Mouse (Mus musculus) liver, embryonic 12.5 days (tissue): ENCODE measurements around the gene Gm609. TPM values are rescaled to one million over a fixed set of nuclear protein-coding genes. Genes with fewer than 3 reads are reported as not detected.
"Not testable (repeated sequence)": the region's sequence is repeated elsewhere in the genome, so short reads cannot be mapped to it uniquely, and the experiment has no call there.

Experiments
- ATAC-seq: fragments of 200-750 bp; cut with Nextera tagmentation; 2 replicates; pipeline ENCODE4 v1.8.0; 2017; ENCODE audit warnings: moderate number of reproducible peaks, mild to moderate bottlenecking, moderate library complexity
- H3K27ac ChIP-seq: fragments of 300-500 bp; sonication (generic); 2 replicates; pipeline ENCODE4 v1.5.1; 2016; ENCODE audit warnings: mild to moderate bottlenecking
- H3K27me3 ChIP-seq: fragments of 300-500 bp; sonication (generic); replicated peaks from 2 replicates; pipeline ENCODE4 v1.6.1; 2016; ENCODE audit warnings: mild to moderate bottlenecking, moderate library complexity
- H3K36me3 ChIP-seq: fragments of 300-500 bp; sonication (generic); 2 replicates; pipeline ENCODE4 v1.6.1; 2016; ENCODE audit warnings: mild to moderate bottlenecking, moderate library complexity
- H3K4me1 ChIP-seq: fragments of 300-500 bp; sonication (generic); 2 replicates; pipeline ENCODE4 v1.6.1; 2016
- H3K4me2 ChIP-seq: fragments of 300-500 bp; sonication (generic); 2 replicates; pipeline ENCODE4 v1.6.1; 2016; ENCODE audit warnings: mild to moderate bottlenecking, moderate library complexity
- H3K4me3 ChIP-seq: fragments of 300-500 bp; sonication (generic); 2 replicates; pipeline ENCODE4 v1.5.1; 2016; ENCODE audit warnings: mild to moderate bottlenecking, moderate library complexity
- H3K9ac ChIP-seq: fragments of 300-500 bp; sonication (generic); 2 replicates; pipeline ENCODE4 v1.6.1; 2016; ENCODE audit warnings: mild to moderate bottlenecking, moderate library complexity
- H3K9me3 ChIP-seq: fragments of 300-500 bp; sonication (generic); replicated peaks from 2 replicates; pipeline ENCODE4 v1.6.1; 2016; ENCODE audit warnings: mild to moderate bottlenecking, moderate library complexity
- WGBS: fragments of 180-500 bp; shearing (Covaris S2); methylation state at CpG from one replicate; pipeline ENCODE4 v1.1.7; 2016; ENCODE audit not compliant: insufficient replicate concordance; 5-methylcytosine and 5-hydroxymethylcytosine counted together
- polyA plus RNA-seq: library from polyadenylated mRNA; unstranded; fragments of >200 nt; fragmentation: Nextera tagmentation; extraction: Ambion mirVana; gene quantifications from 2 replicates; pipeline ENCODE4 v1.2.1, GENCODE M21; 2016

Gm609 gene
- polyA plus RNA-seq, 1 experiment from 2014 or later, result not detected

- Histone ChIP-seq H3K36me3 (no peaks in the 10 kb centered on the region), H3K27me3 (peaks cover 9% of the 10 kb centered on the region; the same call in 1 of the 2 replicates), H3K27ac (no peak overlapping the region), H3K4me2 (no peak overlapping the region), H3K9me3 (no peaks in the 10 kb centered on the region), H3K4me3 (no peak overlapping the region), H3K4me1 (no peaks in the 10 kb centered on the region), H3K9ac (no peak overlapping the region)
- ATAC-seq, result no peak
Measured at GRCm38 (mm10) chr16:45413497-45413896, 79.3 kb downstream of the Gm609 start.

DNA sequence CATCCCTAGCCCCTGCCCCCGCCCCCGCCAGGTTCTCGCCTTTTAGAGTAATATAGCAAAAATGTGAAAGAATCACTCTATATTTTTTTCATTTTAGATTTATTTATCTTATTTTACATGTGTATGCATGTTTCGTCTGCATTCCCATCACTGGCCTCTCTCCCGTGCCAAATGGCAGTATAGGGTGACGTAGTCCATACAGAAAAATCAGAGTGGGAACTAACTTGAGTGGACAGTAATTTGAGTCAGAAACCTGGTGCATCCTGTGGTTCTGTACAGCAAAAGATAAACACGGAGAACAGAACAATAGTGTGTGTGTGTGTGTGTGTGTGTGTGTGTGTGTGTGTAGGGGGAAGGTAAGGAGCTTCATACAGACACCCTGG lies 83.7 kb downstream of the Gm609 start:
- Histone ChIP-seq H3K4me2 (peak overlapping the region; percentile 66), H3K4me3 (peak overlapping the region; percentile 49; the same call in 1 of the 2 replicates), H3K27me3 (peaks cover 19% of the 10 kb centered on the region; the same call in 1 of the 2 replicates)
- H3K9ac ChIP-seq, H3K9me3 ChIP-seq, H3K27ac ChIP-seq, ATAC-seq, H3K36me3 ChIP-seq, H3K4me1 ChIP-seq: not testable (repeated sequence)
- WGBS, result 29% methylated on average over 7 of the region's 7 CpGs

- peak within 1 kb of the TSS; percentile 66 for H3K4me2 ChIP-seq
- 0 out of 2 replicates have a peak within 1 kb of the TSS, but pooled peaks have one; percentile 22 for H3K9ac ChIP-seq
- no peak within 1 kb of the TSS for H3K27ac ChIP-seq
- H3K9me3 ChIP-seq, result no peaks in the 10 kb centered on the region
- 2% methylated on average over 28 of the region's 28 CpGs for WGBS
- peaks cover 19% of the 10 kb centered on the region; the same call in 1 of the 2 replicates for H3K27me3 ChIP-seq
- H3K4me3 ChIP-seq, result peak within 1 kb of the TSS; percentile 49
- H3K36me3 ChIP-seq, result no peaks in the 10 kb centered on the region
- H3K4me1 ChIP-seq, result no peaks in the 10 kb centered on the region
- ATAC-seq, result no peak
Measured at GRCm38 (mm10) chr16:45408425-45409063, 84.2 kb downstream of the Gm609 start, which contains the start of gene Cd200. TSS of gene Cd200 (minus strand) at chr16:45409053.

GRCm38 (mm10) chr16:45407645-45408400 lies 84.9 kb downstream of the Gm609 start:
- 42% methylated on average over 9 of the region's 9 CpGs for WGBS
- no peak overlapping the region for H3K27ac ChIP-seq
- H3K27me3 ChIP-seq, result peaks cover 19% of the 10 kb centered on the region; the same call in 1 of the 2 replicates
- peak overlapping the region; percentile 49 for H3K4me3 ChIP-seq
- no peak for ATAC-seq
- H3K9me3 ChIP-seq, result no peaks in the 10 kb centered on the region
- peak overlapping the region; percentile 66 for H3K4me2 ChIP-seq
- H3K4me1 ChIP-seq, result no peaks in the 10 kb centered on the region
- H3K9ac ChIP-seq, result no peak overlapping the region
- no peaks in the 10 kb centered on the region for H3K36me3 ChIP-seq

- Histone ChIP-seq H3K9ac (no peak overlapping the region), H3K27me3 (peaks cover 19% of the 10 kb centered on the region; the same call in 1 of the 2 replicates), H3K4me2 (no peak overlapping the region), H3K4me1 (no peaks in the 10 kb centered on the region), H3K9me3 (no peaks in the 10 kb centered on the region), H3K36me3 (no peaks in the 10 kb centered on the region), H3K4me3 (no peak overlapping the region), H3K27ac (no peak overlapping the region)
- no peak for ATAC-seq
- WGBS, result 68% methylated on average over 5 of the region's 5 CpGs
Measured at GRCm38 (mm10) chr16:45407091-45407490, 85.7 kb downstream of the Gm609 start.

GRCm38 (mm10) chr16:45402951-45403350 lies 89.8 kb downstream of the Gm609 start:
- WGBS, result 48% methylated on average over 2 of the region's 2 CpGs
- Histone ChIP-seq H3K4me3 (no peak overlapping the region), H3K36me3 (no peaks in the 10 kb centered on the region), H3K4me1 (no peaks in the 10 kb centered on the region), H3K9me3 (no peaks in the 10 kb centered on the region), H3K4me2 (no peak overlapping the region), H3K27ac (no peak overlapping the region), H3K9ac (no peak overlapping the region), H3K27me3 (peaks cover 5% of the 10 kb centered on the region; the same call in 1 of the 2 replicates)
- no peak for ATAC-seq

GRCm38 (mm10) chr16:45402036-45402435 lies 90.7 kb downstream of the Gm609 start:
- H3K4me3 ChIP-seq, result no peak overlapping the region
- WGBS, result 82% methylated on average over 1 of the region's 1 CpGs
- H3K27ac ChIP-seq, result no peak overlapping the region
- no peak for ATAC-seq
- H3K9me3 ChIP-seq, result no peaks in the 10 kb centered on the region
- no peak overlapping the region for H3K4me2 ChIP-seq
- no peaks in the 10 kb centered on the region for H3K4me1 ChIP-seq
- H3K27me3 ChIP-seq, result no peaks in the 10 kb centered on the region
- H3K9ac ChIP-seq, result no peak overlapping the region
- no peaks in the 10 kb centered on the region for H3K36me3 ChIP-seq

GRCm38 (mm10) chr16:45399947-45400555 lies 92.7 kb downstream of the Gm609 start:
- no peaks in the 10 kb centered on the region for H3K36me3 ChIP-seq
- ATAC-seq, result no peak
- H3K4me2 ChIP-seq, result no peak overlapping the region
- no peaks in the 10 kb centered on the region for H3K4me1 ChIP-seq
- H3K9ac ChIP-seq, result no peak overlapping the region
- H3K27me3 ChIP-seq, result no peaks in the 10 kb centered on the region
- no peak overlapping the region for H3K4me3 ChIP-seq
- H3K9me3 ChIP-seq, result no peaks in the 10 kb centered on the region
- H3K27ac ChIP-seq, result no peak overlapping the region
- 57% methylated on average over 9 of the region's 9 CpGs for WGBS

- no peak overlapping the region for H3K9ac ChIP-seq
- no peak for ATAC-seq
- 74% methylated on average over 3 of the region's 3 CpGs for WGBS
- no peak overlapping the region for H3K27ac ChIP-seq
- H3K4me2 ChIP-seq, result no peak overlapping the region
- H3K9me3 ChIP-seq, result no peaks in the 10 kb centered on the region
- no peaks in the 10 kb centered on the region for H3K4me1 ChIP-seq
- no peaks in the 10 kb centered on the region for H3K36me3 ChIP-seq
- no peak overlapping the region for H3K4me3 ChIP-seq
- no peaks in the 10 kb centered on the region for H3K27me3 ChIP-seq
Measured at GRCm38 (mm10) chr16:45399411-45399810, 93.4 kb downstream of the Gm609 start.

GRCm38 (mm10) chr16:45397440-45397839 lies 95.3 kb downstream of the Gm609 start:
- Histone ChIP-seq H3K4me3 (no peak overlapping the region), H3K27ac (no peak overlapping the region), H3K27me3 (no peaks in the 10 kb centered on the region), H3K9ac (no peak overlapping the region), H3K9me3 (no peaks in the 10 kb centered on the region), H3K4me1 (no peaks in the 10 kb centered on the region), H3K4me2 (no peak overlapping the region), H3K36me3 (no peaks in the 10 kb centered on the region)
- WGBS, result 73% methylated on average over 2 of the region's 2 CpGs
- ATAC-seq, result no peak

DNA sequence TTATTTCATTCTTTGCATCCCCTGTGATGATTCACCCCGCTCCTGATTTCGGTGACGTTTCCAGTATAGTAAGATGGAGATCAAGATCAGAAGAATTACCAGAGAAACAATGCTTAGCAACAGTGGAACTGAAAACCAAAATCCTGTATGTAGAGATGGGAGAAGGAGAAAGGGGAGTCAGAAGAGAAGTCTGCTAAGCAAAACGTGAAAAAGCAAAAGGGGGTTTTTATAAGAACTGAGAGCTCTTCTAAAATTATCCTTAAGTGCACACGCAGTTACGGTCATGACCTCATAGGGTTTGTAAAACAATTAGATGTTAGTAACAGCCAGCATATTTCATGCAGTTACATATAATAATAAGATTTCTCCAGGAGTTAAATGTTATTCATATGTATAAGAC lies 100.5 kb downstream of the Gm609 start:
- Histone ChIP-seq H3K4me2 (no peak overlapping the region), H3K27ac (no peak overlapping the region), H3K4me1 (no peaks in the 10 kb centered on the region), H3K4me3 (no peak overlapping the region), H3K9me3 (no peaks in the 10 kb centered on the region), H3K36me3 (no peaks in the 10 kb centered on the region), H3K27me3 (no peaks in the 10 kb centered on the region), H3K9ac (no peak overlapping the region)
- 82% methylated on average over 6 of the region's 6 CpGs for WGBS
- no peak for ATAC-seq

- H3K27ac ChIP-seq, result no peak overlapping the region
- ATAC-seq, result no peak
- no peaks in the 10 kb centered on the region for H3K9me3 ChIP-seq
- 83% methylated on average over 3 of the region's 3 CpGs for WGBS
- no peaks in the 10 kb centered on the region for H3K4me1 ChIP-seq
- H3K9ac ChIP-seq, result no peak overlapping the region
- H3K4me3 ChIP-seq, result no peak overlapping the region
- H3K27me3 ChIP-seq, result no peaks in the 10 kb centered on the region
- H3K36me3 ChIP-seq, result no peaks in the 10 kb centered on the region
- no peak overlapping the region for H3K4me2 ChIP-seq
Measured at GRCm38 (mm10) chr16:45391680-45392079, 101.1 kb downstream of the Gm609 start.
